Mouse (Mus musculus) forebrain, embryonic 10.5 days (tissue): ENCODE results near the gene Gm7030. TPM values are rescaled to one million over a fixed set of nuclear protein-coding genes. Genes with fewer than 3 reads are reported as not detected.
A peak's percentile ranks its signal among the peaks of the same experiment; 100 is the strongest.
"Not testable (repeated sequence)": the region's sequence is repeated elsewhere in the genome, so short reads cannot be mapped to it uniquely, and the experiment has no call there.

Source experiments
- DNase-seq: peaks from one replicate; pipeline ENCODE4 v3.0.0-alpha.2; 2017; ENCODE audit warnings: low spot score; ENCODE audit errors: extremely low spot score
- H3K27ac ChIP-seq: fragments of 300-500 bp; sonication (generic); 2 replicates; pipeline ENCODE4 v1.5.1; 2016; ENCODE audit warnings: mild to moderate bottlenecking
- H3K27me3 ChIP-seq: fragments of 300-500 bp; sonication (generic); 2 replicates; pipeline ENCODE4 v1.6.1; 2016; ENCODE audit warnings: mild to moderate bottlenecking; ENCODE audit not compliant: poor library complexity, severe bottlenecking
- H3K36me3 ChIP-seq: fragments of 300-500 bp; sonication (generic); replicated peaks from 2 replicates; pipeline ENCODE4 v1.6.1; 2016; ENCODE audit warnings: mild to moderate bottlenecking, moderate library complexity
- H3K4me1 ChIP-seq: fragments of 300-500 bp; sonication (generic); 2 replicates; pipeline ENCODE4 v1.6.1; 2016
- H3K4me3 ChIP-seq: fragments of 300-500 bp; sonication (generic); 2 replicates; pipeline ENCODE4 v1.5.1; 2016; ENCODE audit warnings: mild to moderate bottlenecking, moderate library complexity
- H3K9me3 ChIP-seq: fragments of 300-500 bp; sonication (generic); 2 replicates; pipeline ENCODE4 v1.6.1; 2016; ENCODE audit warnings: mild to moderate bottlenecking, moderate library complexity
- WGBS: fragments of 180-500 bp; shearing (Covaris S2); methylation state at CpG from one replicate; pipeline ENCODE4 v1.1.7; 2016; 5-methylcytosine and 5-hydroxymethylcytosine counted together
- polyA plus RNA-seq: library from polyadenylated mRNA; unstranded; fragments of >200 nt; fragmentation: Nextera tagmentation; extraction: Ambion mirVana; gene quantifications from 2 replicates; pipeline ENCODE4 v1.2.1, GENCODE M21; 2016

Gene Gm7030
- polyA plus RNA-seq, 1 experiment from 2014 or later, result not detected

GRCm38 (mm10) chr17:36083870-36084451 lies 45.3 kb downstream of the Gm7030 start:
- Histone ChIP-seq H3K4me3 (peak overlapping the region; percentile 62), H3K27ac (peak overlapping the region; percentile 84), H3K27me3 (peaks cover 42% of the 10 kb centered on the region), H3K36me3 (no peaks in the 10 kb centered on the region), H3K4me1 (peaks cover 17% of the 10 kb centered on the region), H3K9me3 (no peaks in the 10 kb centered on the region)
- no peak for DNase-seq
- under 1% methylated on average over 42 of the region's 42 CpGs for WGBS

GRCm38 (mm10) chr17:36083266-36083869 lies 45.9 kb downstream of the Gm7030 start:
- H3K9me3 ChIP-seq, result no peaks in the 10 kb centered on the region
- H3K36me3 ChIP-seq, result no peaks in the 10 kb centered on the region
- H3K27me3 ChIP-seq, result peaks cover 42% of the 10 kb centered on the region
- peak overlapping the region; percentile 62 for H3K4me3 ChIP-seq
- peaks cover 17% of the 10 kb centered on the region for H3K4me1 ChIP-seq
- DNase-seq, result peak; percentile 82
- under 1% methylated on average over 46 of the region's 46 CpGs for WGBS
- peak overlapping the region; percentile 84 for H3K27ac ChIP-seq

GRCm38 (mm10) chr17:36082519-36083232 lies 46.5 kb downstream of the Gm7030 start:
- 30% methylated on average over 6 of the region's 6 CpGs for WGBS
- Histone ChIP-seq H3K4me3 (peak overlapping the region; percentile 62), H3K27ac (0 out of 2 replicates have a peak overlapping the region, but pooled peaks have one; percentile 84), H3K27me3 (peaks cover 42% of the 10 kb centered on the region), H3K4me1 (peaks cover 17% of the 10 kb centered on the region)
- not testable (repeated sequence) for H3K36me3 ChIP-seq, DNase-seq, H3K9me3 ChIP-seq

GRCm38 (mm10) chr17:36081901-36082300 lies 47.3 kb downstream of the Gm7030 start:
- H3K9me3 ChIP-seq, H3K27ac ChIP-seq, H3K36me3 ChIP-seq, H3K4me3 ChIP-seq, DNase-seq: not testable (repeated sequence)
- Histone ChIP-seq H3K4me1 (peaks cover 17% of the 10 kb centered on the region), H3K27me3 (peaks cover 42% of the 10 kb centered on the region)

- DNase-seq, result peak; percentile 69
- Histone ChIP-seq H3K36me3 (no peaks in the 10 kb centered on the region), H3K27ac (no peak overlapping the region), H3K9me3 (no peaks in the 10 kb centered on the region), H3K27me3 (no peaks in the 10 kb centered on the region), H3K4me3 (no peak overlapping the region), H3K4me1 (no peaks in the 10 kb centered on the region)
- 28% methylated on average over 2 of the region's 2 CpGs for WGBS
Measured at GRCm38 (mm10) chr17:36060829-36061228, 68.4 kb downstream of the Gm7030 start.

Other genes with a start within 250 kb of the Gm7030 start
- gene Dhx16, start 249.6 kb downstream of the Gm7030 start, polyA plus RNA-seq, result 59.6 and 60.3 TPM in 2 replicates
- 29.8 and 32.4 TPM in 2 replicates for gene 2310061I04Rik, start 232.0 kb downstream of the Gm7030 start, polyA plus RNA-seq
- 102 and 105 TPM in 2 replicates for gene Atat1, start 219.3 kb downstream of the Gm7030 start, polyA plus RNA-seq
- gene Mrps18b, start 213.0 kb downstream of the Gm7030 start, polyA plus RNA-seq, result 98.2 and 107 TPM in 2 replicates
- gene Ppp1r10, start 213.0 kb downstream of the Gm7030 start, polyA plus RNA-seq, result 60.5 and 61.5 TPM in 2 replicates
- 114 and 129 TPM in 2 replicates for gene Abcf1, start 159.7 kb downstream of the Gm7030 start, polyA plus RNA-seq
- 66.9 and 68.8 TPM in 2 replicates for gene Gnl1, start 149.6 kb downstream of the Gm7030 start, polyA plus RNA-seq
- gene Prr3, start 149.2 kb downstream of the Gm7030 start, polyA plus RNA-seq, result 45.6 and 48.3 TPM in 2 replicates
- 3.1 and 3.5 TPM in 2 replicates for gene H2-T24, start 108.9 kb downstream of the Gm7030 start, polyA plus RNA-seq
- gene H2-T23, start 96.6 kb downstream of the Gm7030 start, polyA plus RNA-seq, result 2.1 and 3.3 TPM in 2 replicates
- gene H2-T22, start 86.7 kb downstream of the Gm7030 start, polyA plus RNA-seq, result 6.8 and 8.1 TPM in 2 replicates
- not detected in 2 replicates for gene Gm6034, start 86.5 kb downstream of the Gm7030 start, polyA plus RNA-seq
- gene Gm11127, start 71.1 kb downstream of the Gm7030 start, polyA plus RNA-seq, result not detected in 2 replicates
- not detected in 2 replicates for gene Gm19684, start 7.7 kb downstream of the Gm7030 start, polyA plus RNA-seq
- not detected in 2 replicates for gene Gm8909, start 39.1 kb upstream of the Gm7030 start, polyA plus RNA-seq
- not detected in 2 replicates for gene H2-T3, start 60.9 kb upstream of the Gm7030 start, polyA plus RNA-seq
- 94.4 and 98.2 TPM in 2 replicates for gene Rpp21, start 128.6 kb upstream of the Gm7030 start, polyA plus RNA-seq
- gene Trim39, start 142.8 kb upstream of the Gm7030 start, polyA plus RNA-seq, result 20.5 and 23.9 TPM in 2 replicates
- 0.21 TPM in 1 of 2 replicates, not detected in the other for gene H2-M10.2, start 157.1 kb upstream of the Gm7030 start, polyA plus RNA-seq
- not detected in 2 replicates for gene H2-M10.1, start 196.7 kb upstream of the Gm7030 start, polyA plus RNA-seq
- gene H2-M10.3, start 239.0 kb upstream of the Gm7030 start, polyA plus RNA-seq, result not detected in 2 replicates